Mouse (Mus musculus): Measurements from ENCODE around the gene Large1. TPM values are rescaled to one million over a fixed set of nuclear protein-coding genes. Genes with fewer than 3 reads are reported as not detected.

The Large1 gene
- polyA plus RNA-seq, 1 experiment from 2014 or later, result 3.1 TPM

GRCm38 (mm10) chr8:73226841-73227240, 126.5 kb downstream of the Large1 start:
- H3K9ac ChIP-seq (ENCODE audit: low read length), result no peak overlapping the region
- H3K27me3 ChIP-seq (ENCODE audit: control insufficient read depth, insufficient read depth, low read length), result no peaks in the 10 kb centered on the region
- TF ChIP-seq CTCF (IDR thresholded peaks at IDR 0.05; ENCODE audit: low read depth) (no peak), EP300 (optimal IDR thresholded peaks at IDR 0.05) (no peak)
- no peak overlapping the region for H3K4me2 ChIP-seq (replicated peaks; ENCODE audit: low read depth)
- no peaks in the 10 kb centered on the region for H3K36me3 ChIP-seq (ENCODE audit: control insufficient read depth, insufficient read depth, low read length)
- WGBS, result 74% methylated on average over 3 of the region's 3 CpGs
- DNase-seq (ENCODE audit: low spot score) (no peak), ATAC-seq (ENCODE audit: low FRiP score, low TSS enrichment) (no peak)
- H3K9me3 ChIP-seq (ENCODE audit: control insufficient read depth, low read length), result no peaks in the 10 kb centered on the region
- H3K4me1 ChIP-seq (replicated peaks; ENCODE audit: control insufficient read depth, insufficient read depth), result no peaks in the 10 kb centered on the region
- no peak overlapping the region for H3K27ac ChIP-seq (replicated peaks)
- no peak overlapping the region for H3K4me3 ChIP-seq (ENCODE audit: low read depth, low read length)

GRCm38 (mm10) chr8:73225654-73226053, 127.7 kb downstream of the Large1 start:
- no peaks in the 10 kb centered on the region for H3K36me3 ChIP-seq (ENCODE audit: control insufficient read depth, insufficient read depth, low read length)
- no peak overlapping the region for H3K4me3 ChIP-seq (ENCODE audit: low read depth, low read length)
- no peak overlapping the region for H3K4me2 ChIP-seq (replicated peaks; ENCODE audit: low read depth)
- no peaks in the 10 kb centered on the region for H3K4me1 ChIP-seq (replicated peaks; ENCODE audit: control insufficient read depth, insufficient read depth)
- no peak for TF ChIP-seq EP300 (optimal IDR thresholded peaks at IDR 0.05)
- TF ChIP-seq CTCF (IDR thresholded peaks at IDR 0.05; ENCODE audit: low read depth), result no peak
- no peak overlapping the region for H3K9ac ChIP-seq (ENCODE audit: low read length)
- DNase-seq (ENCODE audit: low spot score) (no peak), ATAC-seq (ENCODE audit: low FRiP score, low TSS enrichment) (no peak)
- no peak overlapping the region for H3K27ac ChIP-seq (replicated peaks)
- WGBS, result 53% methylated on average over 2 of the region's 2 CpGs
- no peaks in the 10 kb centered on the region for H3K9me3 ChIP-seq (ENCODE audit: control insufficient read depth, low read length)
- H3K27me3 ChIP-seq (ENCODE audit: control insufficient read depth, insufficient read depth, low read length), result no peaks in the 10 kb centered on the region

- DNase-seq (ENCODE audit: low spot score), result no peak
- Histone ChIP-seq H3K9ac (ENCODE audit: low read length) (no peak overlapping the region), H3K9me3 (ENCODE audit: control insufficient read depth, low read length) (no peaks in the 10 kb centered on the region), H3K36me3 (ENCODE audit: control insufficient read depth, insufficient read depth, low read length) (no peaks in the 10 kb centered on the region), H3K27ac (replicated peaks) (no peak overlapping the region), H3K4me3 (ENCODE audit: low read depth, low read length) (no peak overlapping the region), H3K4me1 (replicated peaks; ENCODE audit: control insufficient read depth, insufficient read depth) (no peaks in the 10 kb centered on the region), H3K4me2 (replicated peaks; ENCODE audit: low read depth) (no peak overlapping the region), H3K27me3 (ENCODE audit: control insufficient read depth, insufficient read depth, low read length) (no peaks in the 10 kb centered on the region)
- 75% methylated on average over 6 of the region's 6 CpGs for WGBS
- TF ChIP-seq CTCF (IDR thresholded peaks at IDR 0.05; ENCODE audit: low read depth), result no peak
- TF ChIP-seq EP300 (optimal IDR thresholded peaks at IDR 0.05), result no peak
- ATAC-seq (ENCODE audit: low FRiP score, low TSS enrichment), result no peak
Observed at GRCm38 (mm10) chr8:73219178-73219811, 134.0 kb downstream of the Large1 start.

- no peaks in the 10 kb centered on the region for H3K27me3 ChIP-seq (ENCODE audit: control insufficient read depth, insufficient read depth, low read length)
- H3K4me3 ChIP-seq (ENCODE audit: low read depth, low read length), result no peak overlapping the region
- no peaks in the 10 kb centered on the region for H3K4me1 ChIP-seq (replicated peaks; ENCODE audit: control insufficient read depth, insufficient read depth)
- H3K36me3 ChIP-seq (ENCODE audit: control insufficient read depth, insufficient read depth, low read length), result no peaks in the 10 kb centered on the region
- no peaks in the 10 kb centered on the region for H3K9me3 ChIP-seq (ENCODE audit: control insufficient read depth, low read length)
- TF ChIP-seq CTCF (IDR thresholded peaks at IDR 0.05; ENCODE audit: low read depth) (no peak), EP300 (optimal IDR thresholded peaks at IDR 0.05) (no peak)
- ATAC-seq (ENCODE audit: low FRiP score, low TSS enrichment) (no peak), DNase-seq (ENCODE audit: low spot score) (no peak)
- H3K27ac ChIP-seq (replicated peaks), result no peak overlapping the region
- H3K9ac ChIP-seq (ENCODE audit: low read length), result no peak overlapping the region
- no peak overlapping the region for H3K4me2 ChIP-seq (replicated peaks; ENCODE audit: low read depth)
Observed at GRCm38 (mm10) chr8:73206831-73207230, 146.5 kb downstream of the Large1 start.

GRCm38 (mm10) chr8:73201854-73202253, 151.5 kb downstream of the Large1 start:
- 83% methylated on average over 2 of the region's 2 CpGs for WGBS
- no peak for ATAC-seq (ENCODE audit: low FRiP score, low TSS enrichment)

GRCm38 (mm10) chr8:73197714-73198113, 155.6 kb downstream of the Large1 start:
- Histone ChIP-seq H3K4me2 (replicated peaks; ENCODE audit: low read depth) (no peak overlapping the region), H3K4me3 (ENCODE audit: low read depth, low read length) (no peak overlapping the region), H3K9ac (ENCODE audit: low read length) (no peak overlapping the region), H3K27ac (replicated peaks) (no peak overlapping the region), H3K9me3 (ENCODE audit: control insufficient read depth, low read length) (no peaks in the 10 kb centered on the region), H3K4me1 (replicated peaks; ENCODE audit: control insufficient read depth, insufficient read depth) (no peaks in the 10 kb centered on the region), H3K36me3 (ENCODE audit: control insufficient read depth, insufficient read depth, low read length) (no peaks in the 10 kb centered on the region), H3K27me3 (ENCODE audit: control insufficient read depth, insufficient read depth, low read length) (no peaks in the 10 kb centered on the region)
- 90% methylated on average over 1 of the region's 1 CpGs for WGBS
- ATAC-seq (ENCODE audit: low FRiP score, low TSS enrichment) (no peak), DNase-seq (ENCODE audit: low spot score) (no peak)
- TF ChIP-seq CTCF (IDR thresholded peaks at IDR 0.05; ENCODE audit: low read depth) (no peak), EP300 (optimal IDR thresholded peaks at IDR 0.05) (no peak)

More at GRCm38 (mm10) chr8:73201854-73202253, 151.5 kb downstream of the Large1 start:
- TF ChIP-seq CTCF (IDR thresholded peaks at IDR 0.05; ENCODE audit: low read depth) (peak; percentile 56), EP300 (optimal IDR thresholded peaks at IDR 0.05) (no peak)
- no peaks in the 10 kb centered on the region for H3K9me3 ChIP-seq (ENCODE audit: control insufficient read depth, low read length)
- H3K27ac ChIP-seq (replicated peaks), result no peak overlapping the region
- no peak overlapping the region for H3K4me2 ChIP-seq (replicated peaks; ENCODE audit: low read depth)
- peak; percentile 16 for DNase-seq (ENCODE audit: low spot score)
- H3K4me3 ChIP-seq (ENCODE audit: low read depth, low read length), result no peak overlapping the region
- H3K36me3 ChIP-seq (ENCODE audit: control insufficient read depth, insufficient read depth, low read length), result no peaks in the 10 kb centered on the region
- no peak overlapping the region for H3K9ac ChIP-seq (ENCODE audit: low read length)
- H3K4me1 ChIP-seq (replicated peaks; ENCODE audit: control insufficient read depth, insufficient read depth), result no peaks in the 10 kb centered on the region
- no peaks in the 10 kb centered on the region for H3K27me3 ChIP-seq (ENCODE audit: control insufficient read depth, insufficient read depth, low read length)

Data from stomach, postnatal 0 days (tissue).